Mouse (Mus musculus) liver, embryonic 12.5 days (tissue): ENCODE results near the gene Pm20d2. TPM values are rescaled to one million over a fixed set of nuclear protein-coding genes. Genes with fewer than 3 reads are reported as not detected.

Experiments
- ATAC-seq: fragments of 200-750 bp; cut with Nextera tagmentation; 2 replicates; pipeline ENCODE4 v1.8.0; 2017; ENCODE audit warnings: moderate number of reproducible peaks, mild to moderate bottlenecking, moderate library complexity
- H3K27ac ChIP-seq: fragments of 300-500 bp; sonication (generic); 2 replicates; pipeline ENCODE4 v1.5.1; 2016; ENCODE audit warnings: mild to moderate bottlenecking
- H3K27me3 ChIP-seq: fragments of 300-500 bp; sonication (generic); replicated peaks from 2 replicates; pipeline ENCODE4 v1.6.1; 2016; ENCODE audit warnings: mild to moderate bottlenecking, moderate library complexity
- H3K36me3 ChIP-seq: fragments of 300-500 bp; sonication (generic); 2 replicates; pipeline ENCODE4 v1.6.1; 2016; ENCODE audit warnings: mild to moderate bottlenecking, moderate library complexity
- H3K4me1 ChIP-seq: fragments of 300-500 bp; sonication (generic); 2 replicates; pipeline ENCODE4 v1.6.1; 2016
- H3K4me2 ChIP-seq: fragments of 300-500 bp; sonication (generic); 2 replicates; pipeline ENCODE4 v1.6.1; 2016; ENCODE audit warnings: mild to moderate bottlenecking, moderate library complexity
- H3K4me3 ChIP-seq: fragments of 300-500 bp; sonication (generic); 2 replicates; pipeline ENCODE4 v1.5.1; 2016; ENCODE audit warnings: mild to moderate bottlenecking, moderate library complexity
- H3K9ac ChIP-seq: fragments of 300-500 bp; sonication (generic); 2 replicates; pipeline ENCODE4 v1.6.1; 2016; ENCODE audit warnings: mild to moderate bottlenecking, moderate library complexity
- H3K9me3 ChIP-seq: fragments of 300-500 bp; sonication (generic); replicated peaks from 2 replicates; pipeline ENCODE4 v1.6.1; 2016; ENCODE audit warnings: mild to moderate bottlenecking, moderate library complexity
- WGBS: fragments of 180-500 bp; shearing (Covaris S2); methylation state at CpG from one replicate; pipeline ENCODE4 v1.1.7; 2016; ENCODE audit not compliant: insufficient replicate concordance; 5-methylcytosine and 5-hydroxymethylcytosine counted together
- polyA plus RNA-seq: library from polyadenylated mRNA; unstranded; fragments of >200 nt; fragmentation: Nextera tagmentation; extraction: Ambion mirVana; gene quantifications from 2 replicates; pipeline ENCODE4 v1.2.1, GENCODE M21; 2016

The Pm20d2 gene
- 0.49 and 0.60 TPM in 2 replicates for polyA plus RNA-seq

DNA sequence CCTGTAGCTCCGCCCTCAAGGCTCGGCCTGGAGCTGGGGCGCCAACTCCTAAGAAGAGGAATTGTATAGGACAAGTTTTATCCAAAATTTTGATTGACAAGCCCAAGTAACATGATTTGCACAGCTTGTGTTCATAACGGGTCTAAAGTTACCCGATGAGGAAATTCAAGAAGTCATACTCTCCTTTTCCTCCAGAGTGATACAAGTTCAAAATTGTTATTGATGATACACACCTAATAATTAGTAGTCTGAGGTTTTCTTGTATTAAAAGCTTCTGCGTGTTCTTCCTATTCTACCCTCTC is at the start of gene Pm20d2:
Gene Pm20d2 (minus strand): TSS at position 3 of the 302 bp plus-strand sequence.
- Histone ChIP-seq H3K9me3 (no peaks in the 10 kb centered on the region), H3K4me3 (peak within 1 kb of the TSS; percentile 58), H3K4me1 (0 out of 2 replicates have a peak, but pooled peaks cover 10% of the 10 kb centered on the region), H3K9ac (peak within 1 kb of the TSS; percentile 32), H3K27ac (peak within 1 kb of the TSS; percentile 40; the same call in 1 of the 2 replicates), H3K4me2 (peak within 1 kb of the TSS; percentile 84), H3K36me3 (no peaks in the 10 kb centered on the region), H3K27me3 (peaks cover 44% of the 10 kb centered on the region)
- 11% methylated on average over 6 of the region's 6 CpGs for WGBS
- ATAC-seq: no peak

DNA sequence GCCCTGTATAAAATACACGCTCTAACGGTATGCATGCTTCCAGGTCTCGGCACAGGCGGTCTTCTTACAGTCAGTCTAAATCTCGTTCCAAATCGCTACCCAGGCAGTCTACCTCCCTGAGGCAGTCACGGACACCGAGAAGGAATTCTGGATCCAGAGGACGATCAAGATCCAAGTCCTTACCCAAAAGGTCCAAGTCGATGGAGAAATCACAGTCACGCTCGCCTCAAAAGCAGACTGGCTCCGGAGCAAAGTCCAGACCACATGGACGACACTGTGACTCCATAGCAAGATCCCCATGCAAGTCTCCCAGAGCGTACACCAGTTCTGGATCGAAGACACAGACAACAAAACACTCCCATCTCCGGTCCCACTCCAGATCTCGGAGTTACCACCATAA is 41.3 kb upstream of the Pm20d2 start:
- no peak for ATAC-seq
- no peaks in the 10 kb centered on the region for H3K9me3 ChIP-seq
- no peaks in the 10 kb centered on the region for H3K27me3 ChIP-seq
- 79% methylated on average over 18 of the region's 18 CpGs for WGBS
- no peak overlapping the region for H3K4me3 ChIP-seq
- H3K27ac ChIP-seq: no peak overlapping the region
- no peaks in the 10 kb centered on the region for H3K36me3 ChIP-seq
- no peak overlapping the region for H3K9ac ChIP-seq
- no peak overlapping the region for H3K4me2 ChIP-seq
- H3K4me1 ChIP-seq: no peaks in the 10 kb centered on the region

DNA sequence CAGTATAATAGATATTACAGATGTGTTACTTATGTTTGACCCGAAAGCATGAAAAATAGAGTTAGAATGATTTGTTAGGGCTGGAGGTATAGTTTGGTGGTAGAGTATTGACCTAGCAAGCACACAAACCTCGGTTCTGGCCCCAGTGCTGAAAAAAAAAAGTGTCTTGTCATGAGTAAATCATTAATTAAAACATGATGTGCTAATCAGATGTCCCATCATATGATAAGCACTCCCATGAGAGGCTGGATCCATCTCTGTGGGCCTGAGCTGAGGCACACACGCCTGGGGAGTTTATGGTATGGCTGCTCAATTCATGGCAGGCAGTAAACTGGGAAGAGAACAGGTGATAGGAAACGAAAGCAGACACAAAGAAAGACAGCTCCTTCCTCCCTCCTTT is 40.1 kb upstream of the Pm20d2 start:
- H3K27me3 ChIP-seq: no peaks in the 10 kb centered on the region
- no peaks in the 10 kb centered on the region for H3K36me3 ChIP-seq
- no peak for ATAC-seq
- no peak overlapping the region for H3K4me2 ChIP-seq
- 60% methylated on average over 4 of the region's 4 CpGs for WGBS
- no peak overlapping the region for H3K9ac ChIP-seq
- H3K4me3 ChIP-seq: no peak overlapping the region
- no peaks in the 10 kb centered on the region for H3K4me1 ChIP-seq
- H3K27ac ChIP-seq: no peak overlapping the region
- no peaks in the 10 kb centered on the region for H3K9me3 ChIP-seq

DNA sequence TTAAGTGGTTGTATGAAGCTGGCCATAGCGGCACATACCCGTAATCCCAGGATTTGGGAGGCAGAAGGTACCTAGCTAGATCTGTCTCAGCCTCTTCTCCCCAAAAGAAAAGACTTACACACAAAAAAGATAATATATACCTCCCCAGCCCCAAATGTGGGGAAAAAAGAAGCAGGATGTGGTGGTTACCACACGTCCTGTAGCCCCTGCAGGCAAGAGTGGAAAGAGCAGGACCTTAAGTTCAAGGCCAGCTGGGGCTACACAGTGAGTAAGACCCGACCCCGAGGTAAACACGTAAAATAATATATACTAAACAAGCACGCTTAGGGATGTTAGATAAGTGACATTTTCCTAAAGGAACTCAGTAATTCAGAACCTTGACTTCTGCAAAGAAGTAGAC is 37.6 kb upstream of the Pm20d2 start:
- WGBS: 65% methylated on average over 7 of the region's 7 CpGs
- no peaks in the 10 kb centered on the region for H3K27me3 ChIP-seq
- H3K4me3 ChIP-seq: no peak overlapping the region
- no peak overlapping the region for H3K9ac ChIP-seq
- H3K9me3 ChIP-seq: no peaks in the 10 kb centered on the region
- H3K36me3 ChIP-seq: no peaks in the 10 kb centered on the region
- H3K4me1 ChIP-seq: no peaks in the 10 kb centered on the region
- no peak for ATAC-seq
- H3K27ac ChIP-seq: no peak overlapping the region
- no peak overlapping the region for H3K4me2 ChIP-seq

DNA sequence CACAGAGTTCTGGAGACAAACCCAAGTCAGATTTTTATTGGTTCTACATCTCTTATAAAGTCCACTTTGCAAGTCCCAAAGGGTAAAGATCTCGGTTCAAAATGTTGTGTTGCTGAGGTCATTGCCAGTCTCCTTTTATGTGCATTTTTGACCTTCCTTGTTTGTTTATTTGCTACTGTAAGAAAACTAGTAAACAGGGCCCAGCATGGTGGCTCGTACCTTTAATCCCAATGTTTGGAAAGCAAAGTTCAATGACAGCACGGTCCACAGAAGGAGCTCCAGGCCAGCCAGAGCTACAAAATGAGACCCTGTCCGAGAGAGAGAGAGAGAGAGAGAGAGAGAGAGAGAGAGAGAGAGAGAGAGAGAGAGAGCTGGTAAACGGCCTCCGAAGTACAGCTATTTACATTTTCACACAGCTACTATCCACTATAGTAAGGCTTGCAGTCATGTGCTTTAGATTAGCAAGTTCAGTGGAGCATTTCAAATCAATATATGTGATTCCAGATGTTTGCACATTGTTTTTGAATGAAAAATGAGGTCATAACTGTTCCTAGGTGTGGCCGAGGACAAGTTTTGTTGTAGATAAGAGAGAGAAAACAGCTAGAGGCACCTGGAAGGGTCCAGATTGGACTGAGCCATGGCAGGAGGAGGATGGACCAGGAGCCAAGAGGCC is 34.6 kb upstream of the Pm20d2 start:
- WGBS: 59% methylated on average over 7 of the region's 7 CpGs
- H3K9ac ChIP-seq: no peak overlapping the region
- no peak for ATAC-seq
- no peaks in the 10 kb centered on the region for H3K27me3 ChIP-seq
- no peaks in the 10 kb centered on the region for H3K4me1 ChIP-seq
- H3K4me3 ChIP-seq: no peak overlapping the region
- no peaks in the 10 kb centered on the region for H3K9me3 ChIP-seq
- no peak overlapping the region for H3K4me2 ChIP-seq
- H3K36me3 ChIP-seq: no peaks in the 10 kb centered on the region
- no peak overlapping the region for H3K27ac ChIP-seq

DNA sequence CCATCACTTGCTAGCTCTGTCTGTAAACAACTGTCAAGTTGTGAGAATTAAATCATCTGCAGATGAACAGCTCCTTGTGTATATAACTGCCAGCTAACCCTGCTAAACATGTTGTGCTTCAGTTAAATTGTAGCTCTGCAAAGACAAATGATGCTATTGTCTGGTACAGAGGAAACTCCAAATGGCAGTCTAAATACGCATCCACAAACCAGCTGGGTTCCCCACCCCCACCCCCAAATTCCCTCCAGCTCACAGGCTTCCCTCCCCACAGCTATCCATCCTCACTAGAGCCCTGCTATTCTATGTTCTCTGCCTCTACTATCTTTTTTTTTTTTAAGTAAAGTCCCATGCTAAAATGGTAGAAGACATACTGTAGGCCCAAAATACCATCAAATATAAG is 32.3 kb upstream of the Pm20d2 start:
- no peak overlapping the region for H3K4me2 ChIP-seq
- H3K4me3 ChIP-seq: no peak overlapping the region
- H3K4me1 ChIP-seq: no peaks in the 10 kb centered on the region
- H3K27ac ChIP-seq: no peak overlapping the region
- no peaks in the 10 kb centered on the region for H3K9me3 ChIP-seq
- no peaks in the 10 kb centered on the region for H3K36me3 ChIP-seq
- H3K9ac ChIP-seq: no peak overlapping the region
- WGBS: 65% methylated on average over 1 of the region's 1 CpGs
- no peaks in the 10 kb centered on the region for H3K27me3 ChIP-seq
- ATAC-seq: no peak

DNA sequence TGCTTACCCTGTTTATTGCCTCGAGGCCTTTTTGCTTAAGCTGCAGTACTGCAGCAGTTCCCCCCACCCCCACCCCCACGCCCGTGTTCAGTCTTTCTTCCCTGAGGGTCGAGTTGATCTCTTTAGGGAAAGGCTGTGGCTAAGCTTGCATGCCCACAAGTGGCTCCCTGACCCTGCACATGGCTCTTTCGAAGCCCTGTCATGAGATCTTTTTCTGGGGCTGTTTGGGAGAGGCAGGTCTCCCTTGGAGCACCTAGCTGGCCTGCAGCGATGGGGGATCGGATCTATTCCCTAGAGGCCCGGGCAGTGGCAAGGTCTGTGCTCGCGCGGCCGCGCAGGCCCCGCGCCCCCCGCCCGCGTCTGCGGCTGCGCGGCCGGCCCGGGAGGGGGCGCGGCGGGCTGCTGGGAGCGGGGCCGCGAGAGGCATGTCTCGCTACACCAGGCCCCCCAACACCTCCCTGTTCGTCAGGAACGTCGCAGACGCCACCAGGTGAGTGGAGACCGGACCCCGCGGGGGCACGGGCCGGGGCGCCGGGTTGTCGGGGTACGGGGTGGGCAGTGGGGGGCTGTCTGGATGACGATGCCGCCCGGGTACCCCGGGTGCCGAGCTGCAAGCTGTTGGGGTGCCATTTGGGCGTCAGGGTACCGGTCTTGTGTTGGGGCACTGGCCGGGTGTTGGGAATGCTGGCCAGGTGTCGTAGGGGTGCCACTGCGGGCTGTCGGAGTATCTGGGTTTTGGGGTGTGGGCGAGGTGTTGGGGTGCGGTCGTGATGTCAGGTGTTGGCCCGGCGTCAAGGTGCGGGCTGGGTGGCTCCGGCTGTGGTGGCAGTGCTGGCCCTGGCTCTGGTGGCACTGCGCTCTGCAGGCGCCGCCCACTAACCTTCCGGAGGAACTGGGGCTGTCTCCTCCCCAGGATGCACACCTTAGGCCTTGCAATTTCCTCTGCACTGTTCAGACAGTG is 19.6 kb upstream of the Pm20d2 start, which contains the start of gene Srsf12:
Gene Srsf12 (plus strand): TSS at position 111 of the 961 bp plus-strand sequence.
- 4% methylated on average over 65 of the region's 65 CpGs for WGBS
- Histone ChIP-seq H3K9ac (peak within 1 kb of the TSS; percentile 52), H3K9me3 (no peaks in the 10 kb centered on the region), H3K27me3 (peaks cover 25% of the 10 kb centered on the region), H3K4me2 (peak within 1 kb of the TSS; percentile 84), H3K36me3 (no peaks in the 10 kb centered on the region), H3K4me3 (peak within 1 kb of the TSS; percentile 51), H3K4me1 (peaks cover 17% of the 10 kb centered on the region), H3K27ac (no peak within 1 kb of the TSS)
- ATAC-seq: peak; percentile 51

DNA sequence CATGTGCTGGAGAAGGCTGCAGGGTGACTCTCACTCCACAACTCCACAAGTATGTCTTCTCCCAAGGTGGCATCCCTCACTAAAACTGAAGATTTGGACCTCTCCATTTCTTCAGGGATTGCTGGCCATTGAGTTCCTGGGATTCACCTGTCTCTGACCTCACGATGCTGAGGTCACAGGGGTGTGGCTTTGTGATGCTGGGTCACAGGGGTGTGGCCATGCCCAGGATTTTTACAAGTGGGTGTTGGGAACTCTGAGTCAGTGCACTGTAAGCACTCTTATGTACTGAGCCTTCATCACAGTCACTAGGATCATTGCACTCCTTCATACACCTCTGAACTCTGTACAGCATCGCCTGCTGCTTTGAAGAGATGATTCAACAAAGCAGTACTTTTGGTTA is 18.0 kb upstream of the Pm20d2 start:
- Histone ChIP-seq H3K36me3 (no peaks in the 10 kb centered on the region), H3K4me3 (no peak overlapping the region), H3K27ac (no peak overlapping the region), H3K9me3 (no peaks in the 10 kb centered on the region), H3K27me3 (peaks cover 25% of the 10 kb centered on the region), H3K4me2 (no peak overlapping the region), H3K4me1 (peaks cover 17% of the 10 kb centered on the region), H3K9ac (no peak overlapping the region)
- no peak for ATAC-seq
- WGBS: 61% methylated on average over 2 of the region's 2 CpGs

DNA sequence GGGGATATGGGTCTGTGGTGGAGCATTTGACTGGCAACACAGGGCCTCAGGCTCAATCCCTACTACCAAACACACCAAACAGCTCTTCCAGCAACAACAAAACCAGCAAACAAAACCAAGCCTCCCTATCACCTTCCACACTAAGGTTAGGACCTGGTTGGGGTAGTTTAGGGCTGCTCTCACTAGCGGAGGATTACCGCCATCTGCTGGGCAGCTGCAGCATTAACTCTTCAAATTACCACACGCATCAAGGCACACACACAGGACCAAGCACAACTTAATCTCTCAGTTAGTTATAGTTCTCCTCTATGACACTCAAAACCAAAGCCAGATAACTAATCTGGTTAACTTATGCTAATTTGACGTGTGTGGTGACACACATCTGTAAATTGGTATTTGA is 15.1 kb upstream of the Pm20d2 start:
- WGBS: 3% methylated on average over 4 of the region's 4 CpGs
- no peak overlapping the region for H3K4me2 ChIP-seq
- no peak for ATAC-seq

DNA sequence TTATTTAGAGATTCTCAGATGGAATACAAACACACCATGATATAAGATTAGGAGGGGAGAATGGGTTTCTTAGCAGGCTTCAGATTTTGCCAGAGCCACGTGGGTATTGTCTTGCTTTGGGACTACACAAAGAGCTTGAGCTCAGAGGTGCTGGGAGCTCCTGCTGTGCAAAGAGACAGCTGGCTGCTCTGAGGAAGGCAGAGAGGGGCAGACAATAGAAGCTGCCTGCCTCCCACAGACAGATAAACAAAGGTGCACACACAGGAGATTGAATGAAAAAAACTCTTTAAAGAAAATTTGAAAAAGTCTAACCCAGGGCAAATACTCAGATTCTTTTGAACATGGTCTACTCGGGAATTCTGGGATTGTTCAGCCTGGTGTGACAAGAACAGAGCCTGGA is 8.6 kb upstream of the Pm20d2 start:
- 13% methylated on average over 2 of the region's 2 CpGs for WGBS
- Histone ChIP-seq H3K9ac (no peak overlapping the region), H3K4me1 (no peaks in the 10 kb centered on the region), H3K9me3 (no peaks in the 10 kb centered on the region), H3K27me3 (peaks cover 16% of the 10 kb centered on the region), H3K4me2 (no peak overlapping the region), H3K4me3 (no peak overlapping the region), H3K27ac (no peak overlapping the region), H3K36me3 (no peaks in the 10 kb centered on the region)
- ATAC-seq: no peak

More for the DNA sequence above, 15.1 kb upstream of the Pm20d2 start:
- Histone ChIP-seq H3K27me3 (peaks cover 20% of the 10 kb centered on the region), H3K36me3 (no peaks in the 10 kb centered on the region), H3K27ac (no peak overlapping the region), H3K4me3 (no peak overlapping the region), H3K9ac (no peak overlapping the region), H3K4me1 (peaks cover 17% of the 10 kb centered on the region), H3K9me3 (no peaks in the 10 kb centered on the region)

DNA sequence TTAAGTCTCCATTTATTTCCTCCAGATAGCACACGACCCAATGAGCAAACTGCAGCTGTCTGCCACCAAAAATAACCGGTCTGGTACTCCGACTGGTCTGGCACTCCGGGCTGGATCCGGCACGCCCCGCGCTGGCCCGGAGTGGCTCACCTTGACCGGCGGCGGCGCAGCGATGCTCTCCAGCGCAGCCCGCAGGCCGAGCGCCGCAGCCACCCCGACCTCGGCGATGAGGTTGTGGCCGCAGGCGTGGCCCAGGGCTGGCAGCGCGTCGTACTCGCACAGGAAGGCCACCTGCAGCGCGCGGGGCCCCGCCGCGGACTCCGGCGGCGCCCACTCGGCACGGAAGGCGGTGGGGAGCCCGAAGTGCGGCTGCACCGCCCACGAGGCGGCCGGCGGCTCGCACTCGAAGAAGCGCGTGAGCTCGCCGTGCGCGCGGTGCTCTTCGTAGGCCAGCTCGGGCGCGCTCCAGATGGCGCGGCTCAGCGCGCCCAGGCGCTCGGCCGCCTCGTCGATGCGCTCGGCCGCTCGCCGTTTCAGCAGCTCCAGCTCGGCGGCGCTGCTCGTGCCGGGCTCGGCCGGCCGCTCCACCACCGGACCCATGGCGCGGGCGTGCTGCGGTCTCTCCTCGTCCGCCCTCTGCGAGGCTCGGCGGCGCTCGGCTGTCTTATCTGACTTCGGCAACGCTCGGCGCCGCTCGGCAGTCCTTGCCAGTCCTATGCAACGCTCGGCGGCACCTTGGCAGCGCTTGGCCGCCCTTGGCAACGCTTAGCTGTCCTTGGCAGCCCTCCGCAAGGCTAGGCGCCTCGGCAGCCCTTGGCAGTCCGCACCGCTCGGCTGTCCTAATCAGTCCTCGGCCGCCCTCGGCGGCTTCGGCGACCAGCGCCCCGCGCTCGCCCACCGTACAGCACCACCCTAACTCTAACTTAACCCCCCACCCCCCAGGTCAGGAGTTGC is 479 bp downstream of the Pm20d2 start:
- Histone ChIP-seq H3K27ac (peak overlapping the region; percentile 40; the same call in 1 of the 2 replicates), H3K9me3 (no peaks in the 10 kb centered on the region), H3K4me2 (peak overlapping the region; percentile 84), H3K4me1 (0 out of 2 replicates have a peak, but pooled peaks cover 10% of the 10 kb centered on the region), H3K4me3 (peak overlapping the region; percentile 58), H3K9ac (peak overlapping the region; percentile 32), H3K27me3 (peaks cover 44% of the 10 kb centered on the region), H3K36me3 (no peaks in the 10 kb centered on the region)
- ATAC-seq: peak; percentile 75
- 2% methylated on average over 98 of the region's 123 CpGs for WGBS
